Mouse (Mus musculus): ENCODE data around the gene Mpdz. TPM values are rescaled to one million over a fixed set of nuclear protein-coding genes. Genes with fewer than 3 reads are reported as not detected.

Gene Mpdz
- total RNA-seq (2023; ENCODE audit: inconsistent age), result 0.36 TPM in 1 of 4 replicates, not detected in the others

GRCm38 (mm10) chr4:81442078-81442981 is at the start of gene Mpdz:
Gene Mpdz, minus strand, starts transcription at chr4:81442815.

Measured in B cell, adult (primary cell).